Mouse (Mus musculus) CD8-positive naive resting alpha-beta T cell, adult 57 days (primary cell): ENCODE data around the gene Dpyd. TPM values are rescaled to one million over a fixed set of nuclear protein-coding genes. Genes with fewer than 3 reads are reported as not detected.

Source experiments
- total RNA-seq: library from RNA; stranded (reverse); gene quantifications from one replicate; pipeline ENCODE4 v1.2.4, GENCODE M21; 2023

The Dpyd gene
- total RNA-seq, result not detected

GRCm38 (mm10) chr3:118561554-118562310 is at the start of gene Dpyd:
Dpyd (plus strand) TSS chr3:118562129.

